Mouse (Mus musculus): ENCODE measurements around the gene Tns4. TPM values are rescaled to one million over a fixed set of nuclear protein-coding genes. Genes with fewer than 3 reads are reported as not detected.

The Tns4 gene
- total RNA-seq, 2 experiments from 2014 or later = 0.15 TPM; not detected in 1

DNA sequence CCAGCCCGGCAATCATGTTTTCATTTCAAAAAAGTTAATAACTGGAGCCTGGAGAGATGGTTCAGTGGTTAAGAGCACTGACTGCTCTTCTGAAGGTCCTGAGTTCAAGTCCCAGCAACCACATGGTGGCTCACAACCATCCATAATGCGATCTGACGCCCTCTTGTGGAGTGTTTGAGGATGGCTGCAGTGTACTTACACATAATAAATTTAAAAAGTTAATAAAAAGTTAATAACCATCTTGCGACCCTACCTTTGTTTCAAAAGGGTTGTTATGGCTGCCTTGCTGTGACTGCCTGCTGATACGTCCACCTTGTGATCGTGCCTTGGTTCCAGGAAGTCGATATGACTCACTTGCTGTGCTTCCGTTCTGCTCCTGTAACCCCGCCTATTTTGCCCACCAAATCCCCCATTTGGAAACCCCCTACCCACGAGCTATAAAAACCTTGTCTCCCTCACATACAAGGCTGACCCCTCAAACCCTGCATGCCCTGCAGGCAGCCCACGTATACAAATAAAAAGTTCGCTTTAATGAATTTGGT lies 62.1 kb downstream of the Tns4 start:
- intact Hi-C loops (cut with DNase I) = no loop called here
- no peak for DNase-seq

DNA sequence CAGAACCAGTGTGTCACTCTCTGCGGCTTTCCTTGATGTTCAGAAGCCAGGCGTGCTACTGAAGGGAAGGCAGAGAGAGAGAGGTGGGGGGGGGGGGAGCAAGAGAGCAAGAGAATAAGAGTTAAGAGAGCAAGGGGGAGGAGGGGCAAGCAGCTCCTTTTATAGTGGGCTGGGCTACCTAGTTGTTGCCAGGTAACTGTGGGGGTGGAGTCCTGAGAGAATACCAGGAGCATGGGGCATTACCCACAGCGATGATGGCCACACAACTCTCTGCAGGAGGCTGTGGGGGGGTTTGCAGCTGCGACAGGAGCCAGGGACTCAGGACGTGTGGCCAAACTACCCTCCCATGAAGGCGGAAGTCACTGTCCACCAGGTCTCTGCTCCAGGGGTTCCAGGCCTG lies 63.2 kb downstream of the Tns4 start:
- DNase-seq = no peak
- intact Hi-C loops (cut with DNase I) = no loop called here

DNA sequence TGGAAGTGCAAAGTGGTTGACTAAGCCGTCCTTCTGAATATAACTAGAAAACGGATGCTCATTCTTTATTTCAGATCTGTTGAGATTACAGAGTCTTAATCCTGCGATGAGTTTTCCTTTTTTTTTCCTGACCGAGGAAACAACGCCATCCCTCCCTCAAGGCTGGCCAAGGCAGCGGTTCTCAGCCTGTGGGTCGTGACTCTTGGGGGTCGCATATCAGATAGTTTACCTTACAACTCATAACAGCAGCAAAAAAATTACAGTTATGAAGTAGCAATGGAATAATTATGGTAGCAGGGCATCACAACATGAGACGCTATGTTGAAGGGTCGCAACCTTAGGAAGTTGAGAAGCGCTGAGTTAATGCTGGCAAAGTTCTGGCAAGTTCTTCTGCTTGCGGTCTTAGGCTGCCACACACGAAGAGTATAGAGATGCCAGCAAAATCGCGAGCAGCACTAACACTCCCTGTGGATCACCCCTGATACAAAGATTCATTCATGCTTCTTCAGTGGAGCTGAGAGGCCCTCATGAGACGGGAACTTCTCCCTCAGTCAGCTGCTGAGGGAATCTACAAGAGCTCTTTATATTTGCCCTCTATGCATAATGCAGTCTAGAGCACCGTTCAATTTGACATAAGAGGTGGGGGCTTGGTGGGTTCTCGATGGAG lies 64.5 kb downstream of the Tns4 start:
- intact Hi-C loops (cut with DNase I) = no loop called here
- DNase-seq = no peak

DNA sequence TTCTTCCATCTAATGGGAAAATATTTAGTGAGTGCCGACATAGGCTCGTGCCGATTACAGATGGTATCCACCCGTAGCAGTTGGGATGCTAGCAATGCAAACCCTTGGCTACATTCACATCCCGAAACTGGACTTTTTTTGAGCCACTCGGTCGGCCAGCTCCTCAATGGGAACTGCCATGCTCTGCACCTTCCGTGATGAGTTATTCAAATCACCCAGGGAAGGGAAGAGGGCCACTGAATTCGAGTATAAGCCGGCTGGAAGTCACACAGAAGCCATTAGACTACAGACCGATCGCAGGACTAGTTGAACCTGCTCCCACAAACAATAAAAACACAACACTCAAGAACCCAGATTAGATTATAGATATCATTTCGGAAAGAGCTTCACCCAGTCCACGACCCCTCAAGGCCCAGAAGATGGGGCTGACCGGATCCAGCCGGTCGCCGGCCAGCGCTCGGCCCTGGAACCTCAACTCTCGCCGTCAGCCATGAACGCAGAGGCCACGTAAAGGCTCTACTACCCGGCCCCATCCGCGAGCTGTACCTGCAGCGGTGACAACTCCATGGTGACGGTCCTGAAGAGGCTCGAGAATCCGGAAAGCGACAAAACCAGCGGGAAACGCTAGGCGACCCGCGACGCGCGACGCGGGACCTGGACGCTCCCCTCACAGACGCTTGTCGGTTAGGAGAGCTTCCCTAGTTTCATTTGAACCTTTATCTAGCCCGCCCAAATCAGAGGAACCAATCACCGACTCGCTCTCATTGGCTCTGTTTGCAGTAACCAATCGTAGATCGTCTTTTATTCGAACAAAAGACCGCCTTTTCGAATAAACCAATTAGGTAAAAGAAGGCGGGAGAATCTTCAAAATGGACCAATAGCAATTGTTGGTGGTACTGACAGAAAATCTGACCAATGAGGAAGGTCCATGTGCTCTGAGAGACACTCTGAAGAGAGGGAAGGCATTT lies 65.3 kb downstream of the Tns4 start, which contains the start of gene Top2a:
Gene Top2a (minus strand): TSS at position 690 of the 968 bp plus-strand sequence.
- peak; percentile 90 to 94 for DNase-seq
- intact Hi-C loops (cut with DNase I) = no loop called here

DNA sequence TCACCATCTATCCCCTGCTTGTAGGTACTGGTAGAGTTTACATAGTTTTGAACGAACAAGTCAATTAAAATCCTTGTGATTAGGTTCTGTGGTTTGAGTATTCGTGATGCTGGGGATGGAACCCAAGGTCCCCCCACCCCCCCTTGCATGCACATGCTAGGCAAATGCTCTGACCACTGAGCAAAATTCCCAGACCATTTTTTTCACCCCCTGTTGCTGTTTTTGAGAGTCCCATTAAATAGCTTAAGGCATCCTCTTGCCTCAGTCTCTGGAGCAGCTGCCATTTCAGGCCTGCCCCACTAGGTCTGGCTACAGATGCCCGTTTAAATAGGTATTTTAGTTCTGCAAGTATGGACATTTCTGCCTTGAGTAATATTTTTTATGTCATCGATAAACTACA lies 66.0 kb downstream of the Tns4 start:
- DNase-seq = no peak
- intact Hi-C loops (cut with DNase I) = no loop called here

DNA sequence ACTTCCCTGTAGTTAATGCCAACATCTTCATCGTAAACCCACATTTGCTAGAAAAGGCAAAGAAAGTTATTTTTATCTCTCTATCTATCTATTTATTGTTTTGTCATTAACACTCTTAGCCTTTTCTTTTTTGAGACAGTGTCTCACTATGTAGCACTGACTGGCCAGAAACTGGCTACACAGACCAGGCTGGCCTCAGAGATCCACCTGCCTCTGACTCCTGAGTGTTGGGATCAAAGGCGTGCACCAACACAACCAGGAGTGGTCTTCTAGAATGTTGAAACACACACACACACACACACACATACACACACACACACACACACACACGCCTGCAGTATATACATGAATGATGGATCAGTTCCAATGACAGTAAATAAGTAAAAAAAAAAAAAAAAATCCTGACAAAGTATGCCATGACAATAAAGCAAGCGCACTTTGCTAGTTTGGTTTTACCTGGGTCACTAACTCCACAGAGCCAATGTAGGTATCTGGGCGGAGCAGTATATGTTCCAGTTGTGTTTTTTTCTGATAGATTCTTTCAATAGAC lies 66.6 kb downstream of the Tns4 start:
- no peak for DNase-seq
- intact Hi-C loops (cut with DNase I) = no loop called here

DNA sequence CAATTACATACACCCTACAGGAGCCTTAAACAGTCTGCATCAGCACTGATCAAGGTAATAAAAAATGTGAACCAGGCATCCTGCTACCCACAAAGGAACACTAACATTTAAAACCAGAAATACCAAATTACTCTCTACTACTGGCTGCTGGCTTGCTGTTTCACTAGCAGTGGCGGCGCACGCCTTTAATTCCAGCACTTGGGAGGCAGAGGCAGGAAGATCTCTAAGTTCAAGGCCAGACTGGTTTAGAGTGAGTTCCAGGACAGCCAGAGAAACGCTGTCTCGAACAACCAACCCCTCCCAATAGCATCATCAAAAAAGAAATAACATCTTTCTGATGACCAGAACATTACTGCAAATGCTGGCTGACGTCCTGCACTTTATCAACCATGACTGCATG lies 69.3 kb downstream of the Tns4 start:
- no peak for DNase-seq

More for the DNA sequence above, 69.3 kb downstream of the Tns4 start:
- intact Hi-C loops (cut with DNase I) = no loop called here

Other genes starting within 250 kb of the Tns4 start
- gene Wipf2, start 225.7 kb downstream of the Tns4 start, total RNA-seq (2021) = 10 to 100 TPM in 1 of 2 experiments, 1 to 10 TPM in 1; 8.2 to 10.6 TPM
- gene Cdc6, start 181.5 kb downstream of the Tns4 start, total RNA-seq (2021) = 1 to 10 TPM in 1 of 2 experiments, under 1 TPM in 1; 0.72 to 2.2 TPM
- 10 to 100 TPM; 17.9 to 21.6 TPM for gene Rara, start 161.5 kb downstream of the Tns4 start, total RNA-seq (2021)
- 1 to 10 TPM; 1.5 to 2.0 TPM for gene Gjd3, start 106.3 kb downstream of the Tns4 start, total RNA-seq (2021)
- 10 to 100 TPM; 16.0 to 34.1 TPM for gene Top2a, start 65.1 kb downstream of the Tns4 start, total RNA-seq (2021)
- gene Igfbp4, start 48.1 kb downstream of the Tns4 start, total RNA-seq (2021) = 100 to 1,000 TPM; 125 to 129 TPM
- under 1 TPM; 0.45 to 0.80 TPM for gene Ccr7, start 65.8 kb upstream of the Tns4 start, total RNA-seq (2021)
- gene Smarce1, start 141.7 kb upstream of the Tns4 start, total RNA-seq (2021) = 10 to 100 TPM; 49.2 to 55.7 TPM
- gene Krt222, start 154.8 kb upstream of the Tns4 start, total RNA-seq (2021) = 10 to 100 TPM; 22.2 to 26.2 TPM
- gene Krt24, start 196.0 kb upstream of the Tns4 start, total RNA-seq (2021) = not detected
- not detected for gene Krt25, start 233.6 kb upstream of the Tns4 start, total RNA-seq (2021)
- not detected for gene Krt26, start 248.7 kb upstream of the Tns4 start, total RNA-seq (2021)